8 mouse cellular contexts compared by ENCODE assay signal in genomic region chr15:83464905-83465650, GRCm38 (mm10). TPM values are rescaled to one million over a fixed set of nuclear protein-coding genes. Genes with fewer than 3 reads are reported as not detected.
DNase-seq lines count a peak whose midpoint lies in the region; ATAC-seq and TF ChIP-seq lines count a peak whose summit lies in the region.

No protein-coding gene starts in this region.

- TF ChIP-seq POLR2A in kidney, adult 2 months (IDR thresholded peaks at IDR 0.05; ENCODE audit: low read depth, low read length), result no peak
- no peak for TF ChIP-seq POLR2A in MEL (IDR thresholded peaks at IDR 0.05; ENCODE audit: control insufficient read depth in 1 of 2, insufficient read depth in 1 of 2, low read depth in 1 of 2, low read length in 2 of 2, poor library complexity in 1 of 2)

- H3K36me3 ChIP-seq in kidney, adult 2 months (ENCODE audit: control insufficient read depth, insufficient read depth, low read length), result no peaks in the 10 kb centered on the region
- H3K36me3 ChIP-seq in MEL (ENCODE audit: control insufficient read depth in 1 of 2, insufficient read depth in 2 of 2, low read length in 2 of 2), result peaks cover 0 to 27% of the 10 kb centered on the region in 2 experiments; a peak in 2 of 4 replicates
- no peaks in the 10 kb centered on the region for H3K36me3 ChIP-seq in heart, embryonic 16.5 days (ENCODE audit: control insufficient read depth, insufficient read depth)
- H3K36me3 ChIP-seq in liver, embryonic 14.5 days (replicated peaks; ENCODE audit: control insufficient read depth, insufficient read depth, low read depth), result no peaks in the 10 kb centered on the region
- no peaks in the 10 kb centered on the region for H3K36me3 ChIP-seq in stomach, embryonic 15.5 days

- whole genome bisulfite sequencing in kidney, adult 2 months, result 73% methylated on average over 19 of the region's 19 CpGs
- WGBS in heart, embryonic 16.5 days, result 73% methylated on average over 19 of the region's 19 CpGs
- WGBS in liver, embryonic 14.5 days (ENCODE audit: insufficient replicate concordance), result 59% methylated on average over 19 of the region's 19 CpGs
- WGBS in stomach, embryonic 15.5 days, result 76% methylated on average over 19 of the region's 19 CpGs

- H3K27ac ChIP-seq in kidney, adult 2 months (ENCODE audit: insufficient read depth, low read depth, low read length), result peak overlapping the region; percentile 60
- H3K27ac ChIP-seq in MEL (ENCODE audit: control insufficient read depth, low read depth, low read length), result peak overlapping the region; percentile 49
- H3K27ac ChIP-seq in heart, embryonic 16.5 days (ENCODE audit: low read length), result peak overlapping the region; percentile 5; the same call in 1 of the 2 replicates
- H3K27ac ChIP-seq in liver, embryonic 14.5 days, result peak overlapping the region; percentile 31
- H3K27ac ChIP-seq in stomach, embryonic 15.5 days, result peak overlapping the region; percentile 31; the same call in 1 of the 2 replicates

- H3K27me3 ChIP-seq in kidney, adult 2 months (replicated peaks; ENCODE audit: control insufficient read depth, insufficient read depth, low read length), result no peaks in the 10 kb centered on the region
- H3K27me3 ChIP-seq in MEL (ENCODE audit: control insufficient read depth in 1 of 2, insufficient read depth in 2 of 2, low read length in 2 of 2), result no peaks in the 10 kb centered on the region
- H3K27me3 ChIP-seq in heart, embryonic 16.5 days (ENCODE audit: control insufficient read depth, insufficient read depth, low read length), result no peaks in the 10 kb centered on the region
- H3K27me3 ChIP-seq in liver, embryonic 14.5 days (ENCODE audit: control insufficient read depth, insufficient read depth, low read length), result no peaks in the 10 kb centered on the region
- no peaks in the 10 kb centered on the region for H3K27me3 ChIP-seq in stomach, embryonic 15.5 days (replicated peaks)

- no peaks in the 10 kb centered on the region for H3K9me3 ChIP-seq in MEL (replicated peaks; ENCODE audit: insufficient read depth, low read length)
- H3K9me3 ChIP-seq in heart, embryonic 16.5 days (replicated peaks; ENCODE audit: control insufficient read depth, low read length), result no peaks in the 10 kb centered on the region
- H3K9me3 ChIP-seq in liver, embryonic 14.5 days (ENCODE audit: control insufficient read depth, low read length), result no peaks in the 10 kb centered on the region
- H3K9me3 ChIP-seq in stomach, embryonic 15.5 days, result no peaks in the 10 kb centered on the region

- no peak; the same call in 1 of the 2 replicates for TF ChIP-seq RAD21 in MEL (IDR thresholded peaks at IDR 0.05; ENCODE audit: low read depth, low read length)

- ATAC-seq in heart, embryonic 16.5 days (replicated peaks; ENCODE audit: extremely low read depth, insufficient read depth, low FRiP score), result no peak
- peak; percentile 31 for ATAC-seq in liver, embryonic 14.5 days (ENCODE audit: insufficient read depth)
- ATAC-seq in stomach, embryonic 15.5 days (ENCODE audit: insufficient read depth, low FRiP score, low read depth), result no peak

- DNase-seq in kidney, adult 2 months, result no peak
- no peak for DNase-seq in kidney, postnatal 14 days
- DNase-seq in MEL (ENCODE audit: low read depth, low spot score), result no peak
- DNase-seq in liver, embryonic 14.5 days (ENCODE audit: low read depth in 3 of 3, low spot score in 3 of 3), result no peak
- DNase-seq in gastrocnemius, postnatal 25 days, result no peak
- DNase-seq in right cerebral cortex, adult 2 months (ENCODE audit: low spot score in 2 of 2), result no peak

- H3K4me3 ChIP-seq in kidney, adult 2 months (ENCODE audit: insufficient read depth, low read depth, low read length), result no peak overlapping the region
- peak overlapping the region; percentile 33 to 38 for H3K4me3 ChIP-seq in MEL (ENCODE audit: control insufficient read depth in 1 of 2, insufficient read depth in 1 of 2, low read depth in 2 of 2, low read length in 2 of 2)
- peak overlapping the region; percentile 53 for H3K4me3 ChIP-seq in heart, embryonic 16.5 days (ENCODE audit: low read length)
- H3K4me3 ChIP-seq in liver, embryonic 14.5 days (ENCODE audit: insufficient read depth in 1 of 2, low read depth in 2 of 2, low read length in 2 of 2), result peak overlapping the region; percentile 36 to 84; a peak in 3 of 4 replicates
- peak overlapping the region; percentile 84 for H3K4me3 ChIP-seq in stomach, embryonic 15.5 days (replicated peaks)

- H3K4me2 ChIP-seq in heart, embryonic 16.5 days (ENCODE audit: low read depth, low read length), result peak overlapping the region; percentile 46
- peak overlapping the region; percentile 50 for H3K4me2 ChIP-seq in liver, embryonic 14.5 days (ENCODE audit: low read depth)
- peak overlapping the region; percentile 84 for H3K4me2 ChIP-seq in stomach, embryonic 15.5 days

- H3K9ac ChIP-seq in MEL (ENCODE audit: control insufficient read depth, low read depth, low read length, poor library complexity, severe bottlenecking), result peak overlapping the region; percentile 3
- no peak overlapping the region for H3K9ac ChIP-seq in heart, embryonic 16.5 days (ENCODE audit: low read length)
- H3K9ac ChIP-seq in liver, embryonic 14.5 days (replicated peaks), result no peak overlapping the region; the same call in 1 of the 2 replicates
- H3K9ac ChIP-seq in stomach, embryonic 15.5 days, result no peak overlapping the region

- 0 out of 2 replicates have a peak, but pooled peaks have one; percentile 31 for TF ChIP-seq CTCF in kidney, adult 2 months (conservative IDR thresholded peaks at IDR 0.05; ENCODE audit: insufficient read depth, insufficient read length, low read depth, low read length)
- peak; percentile 45 to 56 (median 55) for TF ChIP-seq CTCF in MEL (IDR thresholded peaks at IDR 0.05 in 2 of 3, conservative IDR thresholded peaks at IDR 0.05 in 1 of 3; ENCODE audit: control insufficient read depth in 1 of 3, insufficient read depth in 1 of 3, low read depth in 2 of 3, low read length in 3 of 3, poor library complexity in 1 of 3, severe bottlenecking in 1 of 3)
- peak; percentile 63 for TF ChIP-seq CTCF in liver, embryonic 14.5 days (IDR thresholded peaks at IDR 0.05; ENCODE audit: low read depth)

- H3K79me2 ChIP-seq in MEL (ENCODE audit: control insufficient read depth, insufficient read depth, low read length, poor library complexity), result peaks cover 34% of the 10 kb centered on the region

- TF ChIP-seq EP300 in MEL (IDR thresholded peaks at IDR 0.05; ENCODE audit: low read depth in 1 of 2, low read length in 2 of 2), result no peak
- TF ChIP-seq EP300 in liver, embryonic 14.5 days (IDR thresholded peaks at IDR 0.05; ENCODE audit: low read depth), result 0 out of 2 replicates have a peak, but pooled peaks have one; percentile 1

- peaks cover 26% of the 10 kb centered on the region for H3K4me1 ChIP-seq in kidney, adult 2 months (ENCODE audit: control insufficient read depth, insufficient read depth, low read length)
- peaks cover 5 to 30% of the 10 kb centered on the region in 2 experiments for H3K4me1 ChIP-seq in MEL (ENCODE audit: control insufficient read depth in 1 of 2, insufficient read depth in 2 of 2, low read length in 2 of 2)
- H3K4me1 ChIP-seq in heart, embryonic 16.5 days (ENCODE audit: control insufficient read depth, insufficient read depth, low read length), result peaks cover 12% of the 10 kb centered on the region
- peaks cover 9 to 23% of the 10 kb centered on the region in 2 experiments for H3K4me1 ChIP-seq in liver, embryonic 14.5 days (replicated peaks; ENCODE audit: control insufficient read depth in 2 of 2, insufficient read depth in 2 of 2, low read length in 1 of 2)
- peaks cover 9% of the 10 kb centered on the region; the same call in 1 of the 2 replicates for H3K4me1 ChIP-seq in stomach, embryonic 15.5 days

TF ChIP-seq in MEL, 35 proteins besides CTCF, POLR2A, EP300 and RAD21 (continues in another document):
- no peak for TF ChIP-seq HCFC1 (IDR thresholded peaks at IDR 0.05; ENCODE audit: low read depth, low read length)
- peak; percentile 3; the same call in 1 of the 2 replicates for TF ChIP-seq GATA1 (IDR thresholded peaks at IDR 0.05; ENCODE audit: low read depth, low read length)
- TF ChIP-seq MAX (IDR thresholded peaks at IDR 0.05; ENCODE audit: low read length), result no peak; the same call in 1 of the 2 replicates
- TF ChIP-seq MYC (IDR thresholded peaks at IDR 0.05; ENCODE audit: low read depth, low read length), result peak; percentile 77; the same call in 1 of the 2 replicates
- no peak for TF ChIP-seq CHD1 (IDR thresholded peaks at IDR 0.05; ENCODE audit: low read depth, low read length)
- no peak for TF ChIP-seq TAL1 (IDR thresholded peaks at IDR 0.05; ENCODE audit: low read length)
- TF ChIP-seq TBP (IDR thresholded peaks at IDR 0.05; ENCODE audit: low read depth, low read length), result no peak; the same call in 1 of the 2 replicates
- no peak for TF ChIP-seq GABPA (IDR thresholded peaks at IDR 0.05; ENCODE audit: low read depth, low read length)
- peak; percentile 30 for TF ChIP-seq SMC3 (IDR thresholded peaks at IDR 0.05; ENCODE audit: low read depth, low read length)
- TF ChIP-seq RCOR1 (IDR thresholded peaks at IDR 0.05; ENCODE audit: low read depth, low read length), result no peak
- no peak for TF ChIP-seq CHD2 (IDR thresholded peaks at IDR 0.05; ENCODE audit: low read length)
- TF ChIP-seq MXI1 (IDR thresholded peaks at IDR 0.05; ENCODE audit: low read depth, low read length), result no peak
- no peak for TF ChIP-seq E2F4 (IDR thresholded peaks at IDR 0.05; ENCODE audit: borderline replicate concordance, low read depth, low read length)

RNA-seq across cellular contexts. Expression of gene Pacsin2, which starts 0.7 kb away (rescaled TPM):
- 116 and 126 TPM in 2 replicates for polyA plus RNA-seq in kidney, adult 2 months (2012; rRNA removed)
- total RNA-seq in MEL (2012; rRNA removed), result 58.7 and 64.7 TPM in 2 replicates
- polyA plus RNA-seq in MEL (2012; ENCODE audit: insufficient read depth in 1 of 2, insufficient read length in 2 of 2, low read depth in 1 of 2, low replicate concordance in 2 of 2, missing spikeins in 1 of 2), result 100 to 1,000 TPM; 103 to 425 TPM
- 73.3 and 74.2 TPM in 2 replicates for polyA plus RNA-seq in heart, embryonic 16.5 days (2015; fragmentation: Nextera tagmentation; extraction: Ambion mirVana)
- polyA plus RNA-seq in liver, embryonic 14.5 days (2012; rRNA removed), result 30.1 and 39.7 TPM in 2 replicates
- polyA plus RNA-seq in liver, embryonic 14.5 days (2014; fragmentation: Nextera tagmentation; extraction: Ambion mirVana), result 32.8 and 37.6 TPM in 2 replicates
- polyA plus RNA-seq in stomach, embryonic 15.5 days (2015; fragmentation: Nextera tagmentation; extraction: Ambion mirVana), result 64.0 and 69.1 TPM in 2 replicates
- 10 to 100 TPM; 51.6 to 53.8 TPM for total RNA-seq in gastrocnemius, postnatal 25 days (2021)

RNA-seq across cellular contexts. Expression of gene Ttll1, which starts 45.6 kb away (rescaled TPM):
- polyA plus RNA-seq in kidney, adult 2 months (2012; rRNA removed), result 10.3 and 11.1 TPM in 2 replicates
- total RNA-seq in MEL (2012; rRNA removed), result 3.4 and 4.4 TPM in 2 replicates
- 10 to 100 TPM in 1 of 2 experiments, not detected in 1; 14.1 TPM for polyA plus RNA-seq in MEL (2012; ENCODE audit: insufficient read depth in 1 of 2, insufficient read length in 2 of 2, low read depth in 1 of 2, low replicate concordance in 2 of 2, missing spikeins in 1 of 2)
- 23.9 and 24.1 TPM in 2 replicates for polyA plus RNA-seq in heart, embryonic 16.5 days (2015; fragmentation: Nextera tagmentation; extraction: Ambion mirVana)
- polyA plus RNA-seq in liver, embryonic 14.5 days (2012; rRNA removed), result 3.5 and 3.7 TPM in 2 replicates
- polyA plus RNA-seq in liver, embryonic 14.5 days (2014; fragmentation: Nextera tagmentation; extraction: Ambion mirVana), result 1.9 and 2.7 TPM in 2 replicates
- 19.8 and 20.1 TPM in 2 replicates for polyA plus RNA-seq in stomach, embryonic 15.5 days (2015; fragmentation: Nextera tagmentation; extraction: Ambion mirVana)
- 1 to 10 TPM; 2.2 to 6.3 TPM for total RNA-seq in gastrocnemius, postnatal 25 days (2021)

Comparison
In these comparisons a context has a peak if more than half of its experiments do, and no peak if none do; other contexts are left out.
1. H3K27ac ChIP-seq: peak in every context shown above with its lines; median percentile 60 in kidney, adult 2 months; 49 in MEL; 31 in liver, embryonic 14.5 days; 31 in stomach, embryonic 15.5 days; 5 in heart, embryonic 16.5 days.